Mouse (Mus musculus): ENCODE results near the gene Pglyrp1. TPM values are rescaled to one million over a fixed set of nuclear protein-coding genes. Genes with fewer than 3 reads are reported as not detected.

Gene Pglyrp1
- polyA plus RNA-seq, 1 experiment from 2014 or later = 1.5 TPM

GRCm38 (mm10) chr7:18893009-18893408, 21.9 kb downstream of the Pglyrp1 start:
- Histone ChIP-seq H3K9me3 (no peaks in the 10 kb centered on the region), H3K4me1 (replicated peaks) (peaks cover 28% of the 10 kb centered on the region), H3K27ac (no peak overlapping the region), H3K4me3 (peak overlapping the region; percentile 54; the same call in 1 of the 2 replicates), H3K27me3 (ENCODE audit: insufficient read depth, poor library complexity, severe bottlenecking) (peaks cover 27% of the 10 kb centered on the region), H3K36me3 (peaks cover 15% of the 10 kb centered on the region)
- no peak for DNase-seq (ENCODE audit: low spot score)
- WGBS = 35% methylated on average over 27 of the region's 27 CpGs

GRCm38 (mm10) chr7:18893651-18894430, 22.7 kb downstream of the Pglyrp1 start:
- peak overlapping the region; percentile 62 for H3K27ac ChIP-seq
- peaks cover 27% of the 10 kb centered on the region for H3K27me3 ChIP-seq (ENCODE audit: insufficient read depth, poor library complexity, severe bottlenecking)
- no peaks in the 10 kb centered on the region for H3K9me3 ChIP-seq
- peaks cover 28% of the 10 kb centered on the region for H3K4me1 ChIP-seq (replicated peaks)
- peak overlapping the region; percentile 50 for H3K4me3 ChIP-seq
- peaks cover 24% of the 10 kb centered on the region for H3K36me3 ChIP-seq
- WGBS = 2% methylated on average over 41 of the region's 41 CpGs
- peak; percentile 61 for DNase-seq (ENCODE audit: low spot score)

- Histone ChIP-seq H3K27me3 (ENCODE audit: insufficient read depth, poor library complexity, severe bottlenecking) (peaks cover 27% of the 10 kb centered on the region), H3K4me1 (replicated peaks) (peaks cover 28% of the 10 kb centered on the region), H3K27ac (no peak overlapping the region), H3K36me3 (peaks cover 44% of the 10 kb centered on the region), H3K4me3 (no peak overlapping the region), H3K9me3 (no peaks in the 10 kb centered on the region)
- 42% methylated on average over 5 of the region's 5 CpGs for WGBS
- DNase-seq (ENCODE audit: low spot score) = peak; percentile 51
Measured at GRCm38 (mm10) chr7:18896536-18896935, 25.4 kb downstream of the Pglyrp1 start.

GRCm38 (mm10) chr7:18900513-18900912, 29.4 kb downstream of the Pglyrp1 start:
- 84% methylated on average over 2 of the region's 2 CpGs for WGBS

GRCm38 (mm10) chr7:18902486-18902885, 31.4 kb downstream of the Pglyrp1 start:
- Histone ChIP-seq H3K27me3 (ENCODE audit: insufficient read depth, poor library complexity, severe bottlenecking) (no peaks in the 10 kb centered on the region), H3K9me3 (no peaks in the 10 kb centered on the region), H3K4me1 (replicated peaks) (0 out of 2 replicates have a peak, but pooled peaks cover 4% of the 10 kb centered on the region), H3K4me3 (no peak overlapping the region), H3K36me3 (peaks cover 81% of the 10 kb centered on the region), H3K27ac (no peak overlapping the region)
- 76% methylated on average over 3 of the region's 3 CpGs for WGBS
- no peak for DNase-seq (ENCODE audit: low spot score)

More at GRCm38 (mm10) chr7:18900513-18900912, 29.4 kb downstream of the Pglyrp1 start:
- Histone ChIP-seq H3K27ac (no peak overlapping the region), H3K4me1 (replicated peaks) (peaks cover 3% of the 10 kb centered on the region; the same call in 1 of the 2 replicates), H3K36me3 (peaks cover 75% of the 10 kb centered on the region), H3K9me3 (no peaks in the 10 kb centered on the region), H3K4me3 (no peak overlapping the region), H3K27me3 (ENCODE audit: insufficient read depth, poor library complexity, severe bottlenecking) (no peaks in the 10 kb centered on the region)
- DNase-seq (ENCODE audit: low spot score) = no peak

- Histone ChIP-seq H3K27ac (no peak overlapping the region), H3K4me3 (no peak overlapping the region), H3K27me3 (ENCODE audit: insufficient read depth, poor library complexity, severe bottlenecking) (no peaks in the 10 kb centered on the region), H3K36me3 (peaks cover 61% of the 10 kb centered on the region), H3K4me1 (replicated peaks) (peaks cover 23% of the 10 kb centered on the region), H3K9me3 (no peaks in the 10 kb centered on the region)
- DNase-seq (ENCODE audit: low spot score) = no peak
- WGBS = 79% methylated on average over 3 of the region's 3 CpGs
Measured at GRCm38 (mm10) chr7:18904971-18905370, 33.8 kb downstream of the Pglyrp1 start.

- H3K4me3 ChIP-seq = peak overlapping the region; percentile 80
- WGBS = 9% methylated on average over 17 of the region's 17 CpGs
- no peaks in the 10 kb centered on the region for H3K9me3 ChIP-seq
- no peaks in the 10 kb centered on the region for H3K27me3 ChIP-seq (ENCODE audit: insufficient read depth, poor library complexity, severe bottlenecking)
- peaks cover 19% of the 10 kb centered on the region for H3K36me3 ChIP-seq
- DNase-seq (ENCODE audit: low spot score) = no peak
- H3K4me1 ChIP-seq (replicated peaks) = peaks cover 32% of the 10 kb centered on the region
- peak overlapping the region; percentile 83 for H3K27ac ChIP-seq
Measured at GRCm38 (mm10) chr7:18909797-18910196, 38.7 kb downstream of the Pglyrp1 start.

- no peaks in the 10 kb centered on the region for H3K27me3 ChIP-seq (ENCODE audit: insufficient read depth, poor library complexity, severe bottlenecking)
- no peaks in the 10 kb centered on the region for H3K9me3 ChIP-seq
- H3K27ac ChIP-seq = peak within 1 kb of the TSS; percentile 83
- DNase-seq (ENCODE audit: low spot score) = peak; percentile 97
- under 1% methylated on average over 33 of the region's 33 CpGs for WGBS
- H3K4me1 ChIP-seq (replicated peaks) = peaks cover 32% of the 10 kb centered on the region
- peak within 1 kb of the TSS; percentile 80 for H3K4me3 ChIP-seq
- H3K36me3 ChIP-seq = peaks cover 14% of the 10 kb centered on the region
Measured at GRCm38 (mm10) chr7:18910241-18910831, 39.2 kb downstream of the Pglyrp1 start, which contains the start of gene Ccdc61. Gene Ccdc61, minus strand, starts transcription at chr7:18910415.

GRCm38 (mm10) chr7:18916254-18916653, 45.1 kb downstream of the Pglyrp1 start:
- peaks cover 7% of the 10 kb centered on the region for H3K4me1 ChIP-seq (replicated peaks)
- H3K27ac ChIP-seq = no peak overlapping the region
- H3K9me3 ChIP-seq = 0 out of 2 replicates have a peak, but pooled peaks cover 3% of the 10 kb centered on the region
- DNase-seq (ENCODE audit: low spot score) = no peak
- 64% methylated on average over 4 of the region's 4 CpGs for WGBS
- no peaks in the 10 kb centered on the region for H3K36me3 ChIP-seq
- H3K4me3 ChIP-seq = no peak overlapping the region
- H3K27me3 ChIP-seq (ENCODE audit: insufficient read depth, poor library complexity, severe bottlenecking) = no peaks in the 10 kb centered on the region

- no peak for DNase-seq (ENCODE audit: low spot score)
- WGBS = 73% methylated on average over 3 of the region's 3 CpGs
- peaks cover 7% of the 10 kb centered on the region; the same call in 1 of the 2 replicates for H3K27me3 ChIP-seq (ENCODE audit: insufficient read depth, poor library complexity, severe bottlenecking)
Measured at GRCm38 (mm10) chr7:18917931-18918330, 46.8 kb downstream of the Pglyrp1 start.

GRCm38 (mm10) chr7:18921069-18921468, 49.9 kb downstream of the Pglyrp1 start:
- peaks cover 52% of the 10 kb centered on the region for H3K4me1 ChIP-seq (replicated peaks)
- DNase-seq (ENCODE audit: low spot score) = peak; percentile 58
- WGBS = 1% methylated on average over 12 of the region's 12 CpGs
- H3K27me3 ChIP-seq (ENCODE audit: insufficient read depth, poor library complexity, severe bottlenecking) = peaks cover 14% of the 10 kb centered on the region; the same call in 1 of the 2 replicates
- 0 out of 2 replicates have a peak, but pooled peaks cover 3% of the 10 kb centered on the region for H3K9me3 ChIP-seq
- no peaks in the 10 kb centered on the region for H3K36me3 ChIP-seq
- H3K4me3 ChIP-seq = peak overlapping the region; percentile 29
- H3K27ac ChIP-seq = peak overlapping the region; percentile 88

More at GRCm38 (mm10) chr7:18917931-18918330, 46.8 kb downstream of the Pglyrp1 start:
- Histone ChIP-seq H3K4me3 (no peak overlapping the region), H3K27ac (no peak overlapping the region), H3K9me3 (0 out of 2 replicates have a peak, but pooled peaks cover 3% of the 10 kb centered on the region), H3K4me1 (replicated peaks) (peaks cover 22% of the 10 kb centered on the region), H3K36me3 (no peaks in the 10 kb centered on the region)

- WGBS = 38% methylated on average over 5 of the region's 5 CpGs
- peaks cover 69% of the 10 kb centered on the region for H3K4me1 ChIP-seq (replicated peaks)
- DNase-seq (ENCODE audit: low spot score) = peak; percentile 47
- peaks cover 26% of the 10 kb centered on the region for H3K27me3 ChIP-seq (ENCODE audit: insufficient read depth, poor library complexity, severe bottlenecking)
- peak overlapping the region; percentile 21; the same call in 1 of the 2 replicates for H3K4me3 ChIP-seq
- no peaks in the 10 kb centered on the region for H3K36me3 ChIP-seq
- no peaks in the 10 kb centered on the region for H3K9me3 ChIP-seq
- peak overlapping the region; percentile 88 for H3K27ac ChIP-seq
Measured at GRCm38 (mm10) chr7:18922807-18923206, 51.7 kb downstream of the Pglyrp1 start.

GRCm38 (mm10) chr7:18923267-18923666, 52.1 kb downstream of the Pglyrp1 start:
- no peak for DNase-seq (ENCODE audit: low spot score)
- 68% methylated on average over 11 of the region's 11 CpGs for WGBS
- Histone ChIP-seq H3K9me3 (no peaks in the 10 kb centered on the region), H3K4me1 (replicated peaks) (peaks cover 74% of the 10 kb centered on the region), H3K36me3 (no peaks in the 10 kb centered on the region), H3K4me3 (peak overlapping the region; percentile 29; the same call in 1 of the 2 replicates), H3K27ac (peak overlapping the region; percentile 88), H3K27me3 (ENCODE audit: insufficient read depth, poor library complexity, severe bottlenecking) (peaks cover 26% of the 10 kb centered on the region)
